Mouse (Mus musculus): Measurements from ENCODE around the gene Wif1.

GRCm38 (mm10) chr10:121061336-121061835 lies 27.6 kb downstream of the Wif1 start:
- no peak for TF ChIP-seq CTCF (IDR thresholded peaks at IDR 0.05; ENCODE audit: low read depth, low read length)
- TF ChIP-seq POLR2A (IDR thresholded peaks at IDR 0.05; ENCODE audit: borderline replicate concordance, low read depth, low read length), result no peak
